Mouse (Mus musculus): ENCODE measurements around the gene Hist1h3g. TPM values are rescaled to one million over a fixed set of nuclear protein-coding genes. Genes with fewer than 3 reads are reported as not detected.
A peak's percentile ranks its signal among the peaks of the same experiment; 100 is the strongest.
"Not testable (repeated sequence)": the region's sequence is repeated elsewhere in the genome, so short reads cannot be mapped to it uniquely, and the experiment has no call there.

The Hist1h3g gene
- total RNA-seq, 2 experiments from 2014 or later: 60.4 to 191 TPM

- ATAC-seq (replicated peaks; ENCODE audit: poor library complexity, severe bottlenecking): not testable (repeated sequence)
These were observed 39.4 kb downstream of the Hist1h3g start for GRCm38 (mm10) chr13:23574546-23575170.

- ATAC-seq (replicated peaks; ENCODE audit: poor library complexity, severe bottlenecking): peak; percentile 43
These were observed 40.1 kb downstream of the Hist1h3g start, which contains the start of gene Hist1h3d for GRCm38 (mm10) chr13:23575271-23575851. Gene Hist1h3d (plus strand): TSS chr13:23575763.

- not testable (repeated sequence) for ATAC-seq (replicated peaks; ENCODE audit: poor library complexity, severe bottlenecking)
These were observed 40.7 kb downstream of the Hist1h3g start for GRCm38 (mm10) chr13:23575864-23576313.

GRCm38 (mm10) chr13:23576351-23576881 is 41.2 kb downstream of the Hist1h3g start:
- no peak for ATAC-seq (replicated peaks; ENCODE audit: poor library complexity, severe bottlenecking)

- ATAC-seq (replicated peaks; ENCODE audit: poor library complexity, severe bottlenecking): no peak
These were observed 41.9 kb downstream of the Hist1h3g start for GRCm38 (mm10) chr13:23576906-23577639.

- no peak for ATAC-seq (replicated peaks; ENCODE audit: poor library complexity, severe bottlenecking)
These were observed 42.6 kb downstream of the Hist1h3g start for GRCm38 (mm10) chr13:23577835-23578234.

GRCm38 (mm10) chr13:23581408-23582218 is 46.4 kb downstream of the Hist1h3g start, which contains the start of gene Hist1h4d:
Gene Hist1h4d (plus strand): TSS chr13:23581598.
- peak; percentile 81 for ATAC-seq (replicated peaks; ENCODE audit: poor library complexity, severe bottlenecking)

- no peak for ATAC-seq (replicated peaks; ENCODE audit: poor library complexity, severe bottlenecking)
These were observed 47.2 kb downstream of the Hist1h3g start for GRCm38 (mm10) chr13:23582219-23583056.

GRCm38 (mm10) chr13:23583387-23584068 is 48.3 kb downstream of the Hist1h3g start:
- no peak for ATAC-seq (replicated peaks; ENCODE audit: poor library complexity, severe bottlenecking)

GRCm38 (mm10) chr13:23584331-23584730 is 49.1 kb downstream of the Hist1h3g start:
- ATAC-seq (replicated peaks; ENCODE audit: poor library complexity, severe bottlenecking): no peak

- ATAC-seq (replicated peaks; ENCODE audit: poor library complexity, severe bottlenecking): peak; percentile 20
These were observed 49.8 kb downstream of the Hist1h3g start for GRCm38 (mm10) chr13:23585029-23585441.

Other genes with a start within 250 kb of the Hist1h3g start
Only the 30 nearest of the 34 such genes appear.
- gene Zfp322a, start 166.2 kb upstream of the Hist1h3g start, total RNA-seq (2014; fragmentation: Nextera tagmentation): 21.8 and 34.5 TPM in 2 replicates
- gene Zfp322a, start 166.2 kb upstream of the Hist1h3g start, total RNA-seq (2017): 43.7 and 71.1 TPM in 2 replicates
- 2.9 and 5.7 TPM in 2 replicates for gene Abt1, start 111.6 kb upstream of the Hist1h3g start, total RNA-seq (2014; fragmentation: Nextera tagmentation)
- 11.0 and 13.7 TPM in 2 replicates for gene Abt1, start 111.6 kb upstream of the Hist1h3g start, total RNA-seq (2017)
- not detected in 2 replicates for gene Btn1a1, start 69.5 kb upstream of the Hist1h3g start, total RNA-seq (2014; fragmentation: Nextera tagmentation)
- gene Btn1a1, start 69.5 kb upstream of the Hist1h3g start, total RNA-seq (2017): not detected in 2 replicates
- not detected in 2 replicates for gene Btn2a2, start 46.6 kb upstream of the Hist1h3g start, total RNA-seq (2014; fragmentation: Nextera tagmentation)
- not detected in 2 replicates for gene Btn2a2, start 46.6 kb upstream of the Hist1h3g start, total RNA-seq (2017)
- gene Hist1h4h, start 4.4 kb upstream of the Hist1h3g start, total RNA-seq (2014; fragmentation: Nextera tagmentation): 19.7 and 101 TPM in 2 replicates
- gene Hist1h4h, start 4.4 kb upstream of the Hist1h3g start, total RNA-seq (2017): 1,184 and 1,507 TPM in 2 replicates
- gene Hist1h2af, start 1.5 kb upstream of the Hist1h3g start, total RNA-seq (2014; fragmentation: Nextera tagmentation): 23.5 TPM in 1 of 2 replicates, not detected in the other
- 2,010 and 2,453 TPM in 2 replicates for gene Hist1h2af, start 1.5 kb upstream of the Hist1h3g start, total RNA-seq (2017)
- 17.1 and 20.3 TPM in 2 replicates for gene Hist1h2bh, start 8.0 kb downstream of the Hist1h3g start, total RNA-seq (2014; fragmentation: Nextera tagmentation)
- gene Hist1h2bh, start 8.0 kb downstream of the Hist1h3g start, total RNA-seq (2017): 126 and 172 TPM in 2 replicates
- 4.9 and 8.2 TPM in 2 replicates for gene Hist1h3f, start 8.6 kb downstream of the Hist1h3g start, total RNA-seq (2014; fragmentation: Nextera tagmentation)
- gene Hist1h3f, start 8.6 kb downstream of the Hist1h3g start, total RNA-seq (2017): 77.5 and 127 TPM in 2 replicates
- 37.6 and 86.3 TPM in 2 replicates for gene Hist1h4f, start 16.2 kb downstream of the Hist1h3g start, total RNA-seq (2014; fragmentation: Nextera tagmentation)
- 2,370 and 2,590 TPM in 2 replicates for gene Hist1h4f, start 16.2 kb downstream of the Hist1h3g start, total RNA-seq (2017)
- 13.1 and 13.2 TPM in 2 replicates for gene Hist1h1d, start 17.8 kb downstream of the Hist1h3g start, total RNA-seq (2014; fragmentation: Nextera tagmentation)
- 109 and 113 TPM in 2 replicates for gene Hist1h1d, start 17.8 kb downstream of the Hist1h3g start, total RNA-seq (2017)
- gene Hist1h3e, start 26.9 kb downstream of the Hist1h3g start, total RNA-seq (2014; fragmentation: Nextera tagmentation): 27.2 and 37.9 TPM in 2 replicates
- 218 and 293 TPM in 2 replicates for gene Hist1h3e, start 26.9 kb downstream of the Hist1h3g start, total RNA-seq (2017)
- 5.5 and 7.4 TPM in 2 replicates for gene Hist1h2ae, start 35.8 kb downstream of the Hist1h3g start, total RNA-seq (2014; fragmentation: Nextera tagmentation)
- 405 and 464 TPM in 2 replicates for gene Hist1h2ae, start 35.8 kb downstream of the Hist1h3g start, total RNA-seq (2017)
- 160 and 268 TPM in 2 replicates for gene Hist1h2bg, start 36.0 kb downstream of the Hist1h3g start, total RNA-seq (2014; fragmentation: Nextera tagmentation)
- gene Hist1h2bg, start 36.0 kb downstream of the Hist1h3g start, total RNA-seq (2017): 1,365 and 1,429 TPM in 2 replicates
- 148 and 188 TPM in 2 replicates for gene Hist1h2bf, start 38.8 kb downstream of the Hist1h3g start, total RNA-seq (2014; fragmentation: Nextera tagmentation)
- 453 and 461 TPM in 2 replicates for gene Hist1h2bf, start 38.8 kb downstream of the Hist1h3g start, total RNA-seq (2017)
- not detected in 2 replicates for gene Hist1h2ad, start 39.0 kb downstream of the Hist1h3g start, total RNA-seq (2014; fragmentation: Nextera tagmentation)
- gene Hist1h2ad, start 39.0 kb downstream of the Hist1h3g start, total RNA-seq (2017): 685 and 1,721 TPM in 2 replicates
- 52.8 and 62.0 TPM in 2 replicates for gene Hist1h3d, start 40.3 kb downstream of the Hist1h3g start, total RNA-seq (2014; fragmentation: Nextera tagmentation)
- gene Hist1h3d, start 40.3 kb downstream of the Hist1h3g start, total RNA-seq (2017): 83.5 and 136 TPM in 2 replicates
- 116 and 278 TPM in 2 replicates for gene Hist1h4d, start 46.2 kb downstream of the Hist1h3g start, total RNA-seq (2014; fragmentation: Nextera tagmentation)
- gene Hist1h4d, start 46.2 kb downstream of the Hist1h3g start, total RNA-seq (2017): 929 and 1,118 TPM in 2 replicates
- gene Hist1h2be, start 85.7 kb downstream of the Hist1h3g start, total RNA-seq (2014; fragmentation: Nextera tagmentation): 16.4 and 17.5 TPM in 2 replicates
- 82.4 and 146 TPM in 2 replicates for gene Hist1h2be, start 85.7 kb downstream of the Hist1h3g start, total RNA-seq (2017)
- gene Hist1h1e, start 87.1 kb downstream of the Hist1h3g start, total RNA-seq (2014; fragmentation: Nextera tagmentation): 111 and 199 TPM in 2 replicates
- gene Hist1h1e, start 87.1 kb downstream of the Hist1h3g start, total RNA-seq (2017): 255 and 282 TPM in 2 replicates
- gene Hist1h2ac, start 148.5 kb downstream of the Hist1h3g start, total RNA-seq (2014; fragmentation: Nextera tagmentation): 2.4 and 4.1 TPM in 2 replicates
- gene Hist1h2ac, start 148.5 kb downstream of the Hist1h3g start, total RNA-seq (2017): 173 TPM in 2 replicates
- 57.7 and 70.7 TPM in 2 replicates for gene Hist1h2bc, start 148.8 kb downstream of the Hist1h3g start, total RNA-seq (2014; fragmentation: Nextera tagmentation)
- 274 and 374 TPM in 2 replicates for gene Hist1h2bc, start 148.8 kb downstream of the Hist1h3g start, total RNA-seq (2017)
- gene Hist1h1t, start 160.4 kb downstream of the Hist1h3g start, total RNA-seq (2014; fragmentation: Nextera tagmentation): not detected in 2 replicates
- gene Hist1h1t, start 160.4 kb downstream of the Hist1h3g start, total RNA-seq (2017): 1.0 TPM in 1 of 2 replicates, not detected in the other
- gene Hist1h4c, start 163.0 kb downstream of the Hist1h3g start, total RNA-seq (2014; fragmentation: Nextera tagmentation): 14.3 and 82.6 TPM in 2 replicates
- gene Hist1h4c, start 163.0 kb downstream of the Hist1h3g start, total RNA-seq (2017): 308 and 366 TPM in 2 replicates
- gene Hfe, start 175.4 kb downstream of the Hist1h3g start, total RNA-seq (2014; fragmentation: Nextera tagmentation): 7.9 and 19.9 TPM in 2 replicates
- gene Hfe, start 175.4 kb downstream of the Hist1h3g start, total RNA-seq (2017): 7.6 and 9.7 TPM in 2 replicates
- 61.8 and 110 TPM in 2 replicates for gene Hist1h1c, start 203.4 kb downstream of the Hist1h3g start, total RNA-seq (2014; fragmentation: Nextera tagmentation)
- 737 and 810 TPM in 2 replicates for gene Hist1h1c, start 203.4 kb downstream of the Hist1h3g start, total RNA-seq (2017)
- gene Hist1h3c, start 210.2 kb downstream of the Hist1h3g start, total RNA-seq (2014; fragmentation: Nextera tagmentation): 24.5 and 38.0 TPM in 2 replicates
- 507 and 886 TPM in 2 replicates for gene Hist1h3c, start 210.2 kb downstream of the Hist1h3g start, total RNA-seq (2017)
- 155 and 176 TPM in 2 replicates for gene Hist1h2bb, start 211.3 kb downstream of the Hist1h3g start, total RNA-seq (2014; fragmentation: Nextera tagmentation)
- gene Hist1h2bb, start 211.3 kb downstream of the Hist1h3g start, total RNA-seq (2017): 3,446 and 3,529 TPM in 2 replicates
- 9.2 and 31.4 TPM in 2 replicates for gene Hist1h2ab, start 215.7 kb downstream of the Hist1h3g start, total RNA-seq (2014; fragmentation: Nextera tagmentation)
- 1,996 and 2,074 TPM in 2 replicates for gene Hist1h2ab, start 215.7 kb downstream of the Hist1h3g start, total RNA-seq (2017)
- gene Hist1h3b, start 216.8 kb downstream of the Hist1h3g start, total RNA-seq (2014; fragmentation: Nextera tagmentation): 92.5 and 158 TPM in 2 replicates
- 628 and 657 TPM in 2 replicates for gene Hist1h3b, start 216.8 kb downstream of the Hist1h3g start, total RNA-seq (2017)
- gene Hist1h4b, start 221.6 kb downstream of the Hist1h3g start, total RNA-seq (2014; fragmentation: Nextera tagmentation): 70.4 and 87.8 TPM in 2 replicates
- gene Hist1h4b, start 221.6 kb downstream of the Hist1h3g start, total RNA-seq (2017): 487 and 745 TPM in 2 replicates

Data from granulocyte monocyte progenitor cell, adult 5-6 weeks (primary cell).